Mouse (Mus musculus) G1E (cell line): Measurements from ENCODE around the gene Magi2. TPM values are rescaled to one million over a fixed set of nuclear protein-coding genes. Genes with fewer than 3 reads are reported as not detected.

Source experiments
- ATAC-seq: 2 replicates; pipeline ENCODE4 v1.8.0; 2016; ENCODE audit warnings: mild to moderate bottlenecking; ENCODE audit not compliant: insufficient number of reproducible peaks, poor library complexity, low FRiP score, severe bottlenecking; ENCODE audit errors: extremely low read depth
- DNase-seq: peaks from one replicate; pipeline ENCODE4 v3.0.0; 2012; ENCODE audit warnings: low spot score
- H3K27me3 ChIP-seq: 2 replicates; pipeline ENCODE4 v1.6.1; 2012; ENCODE audit warnings: mild to moderate bottlenecking, low read length, inconsistent platforms; ENCODE audit not compliant: insufficient read depth
- H3K36me3 ChIP-seq: replicated peaks from 2 replicates; pipeline ENCODE3; 2012; ENCODE audit warnings: mild to moderate bottlenecking, inconsistent platforms
- H3K4me1 ChIP-seq: 2 replicates; pipeline ENCODE4 v1.6.1; 2012; ENCODE audit warnings: low read depth, low read length, inconsistent platforms, mixed read lengths; ENCODE audit not compliant: insufficient read depth
- H3K4me3 ChIP-seq: 2 replicates; pipeline ENCODE4 v1.5.1; 2012; ENCODE audit warnings: low read depth, mild to moderate bottlenecking, inconsistent platforms, low read length, moderate library complexity, mixed read lengths
- H3K9me3 ChIP-seq: replicated peaks from 2 replicates; pipeline ENCODE4 v1.6.1; 2012; ENCODE audit warnings: inconsistent platforms
- CTCF ChIP-seq: IDR thresholded peaks from 2 replicates; pipeline ENCODE4 v1.5.1; 2012; ENCODE audit warnings: low read depth, low read length, inconsistent platforms, mixed read lengths
- GATA1 ChIP-seq: IDR thresholded peaks from 2 replicates; pipeline ENCODE4 v1.6.1; 2012; ENCODE audit warnings: borderline replicate concordance, low read length, inconsistent platforms, mixed read lengths
- GATA2 ChIP-seq: IDR thresholded peaks from 2 replicates; pipeline ENCODE4 v1.6.1; 2012; ENCODE audit warnings: low read depth, low read length, inconsistent platforms, borderline replicate concordance
- POLR2AphosphoS5 ChIP-seq: IDR thresholded peaks from 2 replicates; pipeline ENCODE4 v1.6.1; 2012; ENCODE audit warnings: low read depth, low read length, inconsistent platforms; ENCODE audit not compliant: insufficient replicate concordance
- TAL1 ChIP-seq: conservative IDR thresholded peaks from 2 replicates; pipeline ENCODE4 v1.6.1; 2012; ENCODE audit warnings: low read depth, low read length, inconsistent platforms, mixed read lengths
- polyA plus RNA-seq: library from polyadenylated mRNA; stranded (reverse); fragments of >175 nt; gene quantifications from 2 replicates; pipeline ENCODE4 v1.2.3, GENCODE M21; 2012
- total RNA-seq, 2 experiments: library from RNA; stranded (forward) in 1 of 2; stranded (reverse) in 1 of 2; fragments of 200-1000 nt in 1 of 2; fragments of >200 nt in 1 of 2; fragmentation: Nextera tagmentation in 1 of 2; gene quantifications; 2 replicates each; pipeline ENCODE4 v1.2.3; 2014 to 2017

The Magi2 gene
- total RNA-seq (2014; fragmentation: Nextera tagmentation) = 0.63 and 1.3 TPM in 2 replicates
- 1.0 and 1.1 TPM in 2 replicates for total RNA-seq (2017)
- polyA plus RNA-seq = 0.69 and 1.1 TPM in 2 replicates

DNA sequence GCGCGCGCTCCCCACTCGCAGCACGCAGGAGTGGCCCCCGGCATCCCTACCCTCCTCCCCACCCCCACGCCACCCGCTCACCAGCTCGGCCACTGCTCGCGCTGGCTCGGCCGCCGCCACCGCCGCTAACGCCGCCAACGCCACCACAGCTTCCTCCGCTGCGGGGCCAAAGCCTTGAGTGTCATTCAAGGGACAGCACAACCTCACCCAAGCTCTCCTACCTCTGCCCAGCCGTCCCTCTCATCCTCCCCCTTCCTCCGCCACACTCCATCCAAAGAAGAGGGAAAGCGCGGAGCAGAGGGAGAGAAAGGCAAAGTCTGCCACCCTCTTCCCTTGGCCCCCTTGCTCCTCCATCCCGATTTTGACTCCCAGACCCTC is at the start of gene Magi2:
Gene Magi2, plus strand, starts transcription at position 171 of the 378 bp plus-strand sequence.
- Histone ChIP-seq H3K4me3 (no peak within 1 kb of the TSS), H3K36me3 (no peaks in the 10 kb centered on the region), H3K9me3 (peaks cover 12% of the 10 kb centered on the region), H3K27me3 (no peaks in the 10 kb centered on the region), H3K4me1 (no peaks in the 10 kb centered on the region)
- DNase-seq (no peak), ATAC-seq (no peak)
- no peak for TF ChIP-seq GATA2
- no peak for TF ChIP-seq TAL1
- no peak for TF ChIP-seq POLR2AphosphoS5
- no peak for TF ChIP-seq CTCF
- no peak for TF ChIP-seq GATA1

DNA sequence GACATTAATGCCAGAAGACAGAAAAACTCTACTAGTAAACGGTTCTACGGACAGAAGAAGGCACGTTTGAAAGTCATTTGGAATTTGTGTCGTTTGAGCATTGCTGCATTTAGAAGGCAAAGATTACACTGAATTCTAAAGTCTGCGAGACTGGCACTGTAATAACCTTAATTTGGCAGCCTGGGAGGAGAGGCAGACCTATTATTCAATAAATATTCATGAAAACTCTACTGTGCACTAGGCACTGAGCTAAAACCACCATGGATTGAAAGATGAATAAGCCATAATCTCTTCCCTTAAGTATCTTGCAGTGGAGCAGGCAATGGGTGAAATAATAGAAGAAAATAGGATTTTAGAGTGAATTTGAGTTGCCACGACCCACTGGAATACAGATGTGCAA is 48.2 kb upstream of the Magi2 start:
- no peaks in the 10 kb centered on the region for H3K4me1 ChIP-seq
- no peaks in the 10 kb centered on the region for H3K9me3 ChIP-seq
- H3K36me3 ChIP-seq = no peaks in the 10 kb centered on the region
- no peak for DNase-seq
- H3K4me3 ChIP-seq = no peak overlapping the region
- no peak for TF ChIP-seq GATA1
- no peak for ATAC-seq
- H3K27me3 ChIP-seq = no peaks in the 10 kb centered on the region

DNA sequence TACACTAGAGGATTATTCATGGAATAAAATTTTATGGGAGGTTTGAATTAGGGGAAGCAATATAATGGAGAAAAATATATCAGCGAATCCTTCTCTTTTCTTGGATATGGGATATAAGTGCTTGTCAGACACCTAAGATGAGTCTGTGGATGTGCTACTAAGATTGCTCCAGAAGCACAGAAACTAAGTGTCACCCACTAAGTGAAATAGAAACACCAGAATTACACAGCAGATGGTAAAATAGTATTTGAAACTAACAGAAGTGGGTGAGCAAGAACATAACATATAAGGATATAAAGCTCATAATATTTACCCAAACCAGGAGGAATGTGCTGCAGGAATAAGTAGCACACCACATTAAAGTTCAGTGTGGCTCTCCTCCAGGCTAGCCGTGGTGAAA is 40.7 kb upstream of the Magi2 start:
- Histone ChIP-seq H3K9me3 (no peaks in the 10 kb centered on the region), H3K36me3 (no peaks in the 10 kb centered on the region), H3K4me1 (no peaks in the 10 kb centered on the region), H3K27me3 (no peaks in the 10 kb centered on the region), H3K4me3 (no peak overlapping the region)
- ATAC-seq (no peak), DNase-seq (no peak)
- TF ChIP-seq CTCF (no peak), TAL1 (no peak), GATA2 (no peak), GATA1 (no peak), POLR2AphosphoS5 (no peak)

DNA sequence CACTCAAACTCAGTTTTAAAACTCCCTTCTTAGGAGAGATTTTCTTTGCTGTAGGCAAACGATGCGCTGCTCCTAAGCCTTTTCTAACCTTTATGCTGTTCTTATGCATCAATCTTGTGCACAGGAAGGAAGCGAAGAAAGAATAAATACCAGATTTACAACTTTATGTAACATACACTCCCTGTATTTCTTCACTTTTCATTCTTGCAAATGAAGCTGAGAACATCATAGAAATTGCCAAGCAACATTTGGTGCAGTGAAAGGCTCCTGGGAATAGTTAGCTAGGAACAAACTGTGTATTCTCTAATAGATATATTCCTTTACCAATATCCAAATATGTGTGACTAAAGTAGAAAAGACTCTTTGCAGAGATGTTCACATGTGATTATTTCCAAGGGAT is 15.2 kb upstream of the Magi2 start:
- Histone ChIP-seq H3K27me3 (no peaks in the 10 kb centered on the region), H3K4me1 (no peaks in the 10 kb centered on the region), H3K9me3 (no peaks in the 10 kb centered on the region), H3K4me3 (no peak overlapping the region), H3K36me3 (no peaks in the 10 kb centered on the region)
- no peak for ATAC-seq
- no peak for DNase-seq
- no peak for TF ChIP-seq CTCF
- no peak for TF ChIP-seq POLR2AphosphoS5
- no peak for TF ChIP-seq GATA1

DNA sequence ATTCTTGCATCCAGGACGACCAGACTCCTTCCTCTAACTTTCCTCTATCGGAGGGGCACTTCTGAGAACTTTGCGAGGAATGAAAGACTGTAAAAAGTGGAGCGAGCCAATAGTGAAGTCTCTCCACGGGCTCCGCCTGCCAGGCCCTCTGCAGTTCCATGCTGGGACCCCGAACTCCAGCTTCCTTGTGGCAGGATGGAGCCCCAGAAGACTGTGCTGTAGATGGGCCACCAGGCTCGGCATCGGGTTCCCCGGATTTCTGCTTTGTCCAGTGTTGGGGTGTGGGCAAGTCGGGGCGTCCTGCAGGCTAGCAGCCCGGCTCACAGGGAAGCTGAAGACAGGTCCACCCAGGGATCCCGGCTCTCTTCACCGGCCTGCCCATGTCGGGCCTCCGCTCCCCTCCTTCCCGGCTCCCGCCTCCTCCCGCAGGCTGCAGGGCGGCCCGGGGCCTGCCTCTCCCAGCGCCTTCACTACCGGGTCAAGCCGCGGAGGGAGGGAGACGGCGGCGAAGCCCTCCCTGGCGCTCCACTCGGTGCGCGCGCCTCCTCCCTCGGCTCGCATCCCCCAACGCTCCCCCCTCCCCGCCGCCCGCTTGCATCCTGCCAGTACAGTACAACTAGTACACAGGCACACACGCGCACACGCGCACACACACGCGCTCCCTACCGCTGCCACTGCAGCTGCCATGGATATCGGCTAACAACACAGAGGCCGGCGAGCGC is 531 bp upstream of the Magi2 start:
- no peak overlapping the region for H3K4me3 ChIP-seq
- H3K27me3 ChIP-seq = no peaks in the 10 kb centered on the region
- no peak for ATAC-seq
- H3K4me1 ChIP-seq = no peaks in the 10 kb centered on the region
- H3K36me3 ChIP-seq = no peaks in the 10 kb centered on the region
- no peak for DNase-seq
- H3K9me3 ChIP-seq = peaks cover 12% of the 10 kb centered on the region
- TF ChIP-seq CTCF (no peak), TAL1 (no peak), GATA1 (no peak), GATA2 (no peak), POLR2AphosphoS5 (no peak)

DNA sequence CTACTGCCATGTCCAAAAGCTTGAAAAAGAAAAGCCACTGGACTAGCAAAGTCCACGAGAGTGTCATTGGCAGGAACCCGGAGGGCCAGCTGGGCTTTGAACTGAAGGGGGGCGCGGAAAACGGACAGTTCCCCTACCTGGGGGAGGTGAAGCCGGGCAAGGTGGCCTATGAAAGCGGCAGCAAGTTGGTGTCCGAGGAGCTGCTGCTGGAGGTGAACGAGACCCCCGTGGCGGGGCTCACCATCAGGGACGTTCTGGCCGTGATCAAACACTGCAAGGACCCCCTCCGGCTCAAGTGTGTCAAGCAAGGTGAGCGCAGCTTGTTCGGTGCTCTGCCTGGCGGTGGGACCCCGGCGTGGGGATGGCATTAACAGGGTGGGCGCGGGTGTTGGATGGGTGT is 445 bp downstream of the Magi2 start:
- H3K4me1 ChIP-seq = no peaks in the 10 kb centered on the region
- H3K36me3 ChIP-seq = no peaks in the 10 kb centered on the region
- no peak overlapping the region for H3K4me3 ChIP-seq
- TF ChIP-seq POLR2AphosphoS5 (no peak), TAL1 (no peak), GATA1 (no peak), CTCF (no peak), GATA2 (no peak)
- ATAC-seq (no peak), DNase-seq (no peak)
- no peaks in the 10 kb centered on the region for H3K27me3 ChIP-seq
- peaks cover 12% of the 10 kb centered on the region for H3K9me3 ChIP-seq

DNA sequence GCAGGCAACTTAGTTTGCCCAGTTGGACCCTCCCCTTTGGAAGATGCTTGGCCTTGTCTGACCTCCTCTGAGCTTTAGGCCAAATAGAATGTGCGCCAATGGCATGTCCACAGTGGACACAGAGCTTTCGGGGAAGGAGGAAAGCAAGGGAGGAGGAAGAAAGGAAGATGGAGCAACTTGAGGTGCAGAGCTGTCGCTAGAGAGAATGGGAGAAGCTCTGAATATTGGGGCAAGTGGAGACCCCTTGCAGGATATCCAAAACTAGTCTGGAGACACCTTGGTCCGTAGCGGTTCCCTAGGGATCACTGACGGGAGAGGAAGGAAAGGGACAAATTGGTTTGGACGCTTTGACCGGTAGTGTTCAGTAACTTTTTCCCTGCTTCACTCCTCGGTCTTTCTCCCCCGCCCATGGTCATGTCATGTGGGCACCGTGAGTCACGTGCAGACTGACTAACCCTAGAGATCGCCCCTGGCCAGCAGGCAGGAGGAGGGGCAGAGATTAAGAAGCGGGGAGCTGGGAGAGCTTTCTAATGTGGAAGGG is 1.0 kb downstream of the Magi2 start:
- no peak for DNase-seq
- Histone ChIP-seq H3K4me3 (no peak overlapping the region), H3K36me3 (no peaks in the 10 kb centered on the region), H3K9me3 (peaks cover 12% of the 10 kb centered on the region), H3K27me3 (no peaks in the 10 kb centered on the region), H3K4me1 (no peaks in the 10 kb centered on the region)
- ATAC-seq = no peak
- TF ChIP-seq GATA2 = no peak
- TF ChIP-seq POLR2AphosphoS5 = no peak
- no peak for TF ChIP-seq TAL1
- TF ChIP-seq GATA1 = no peak
- TF ChIP-seq CTCF = no peak
